Mouse (Mus musculus): ENCODE results near the gene Ppp1r14c. TPM values are rescaled to one million over a fixed set of nuclear protein-coding genes. Genes with fewer than 3 reads are reported as not detected.

Ppp1r14c gene
- total and polyA plus RNA-seq, 3 experiments = 90.7 to 164 (median 156) TPM

DNA sequence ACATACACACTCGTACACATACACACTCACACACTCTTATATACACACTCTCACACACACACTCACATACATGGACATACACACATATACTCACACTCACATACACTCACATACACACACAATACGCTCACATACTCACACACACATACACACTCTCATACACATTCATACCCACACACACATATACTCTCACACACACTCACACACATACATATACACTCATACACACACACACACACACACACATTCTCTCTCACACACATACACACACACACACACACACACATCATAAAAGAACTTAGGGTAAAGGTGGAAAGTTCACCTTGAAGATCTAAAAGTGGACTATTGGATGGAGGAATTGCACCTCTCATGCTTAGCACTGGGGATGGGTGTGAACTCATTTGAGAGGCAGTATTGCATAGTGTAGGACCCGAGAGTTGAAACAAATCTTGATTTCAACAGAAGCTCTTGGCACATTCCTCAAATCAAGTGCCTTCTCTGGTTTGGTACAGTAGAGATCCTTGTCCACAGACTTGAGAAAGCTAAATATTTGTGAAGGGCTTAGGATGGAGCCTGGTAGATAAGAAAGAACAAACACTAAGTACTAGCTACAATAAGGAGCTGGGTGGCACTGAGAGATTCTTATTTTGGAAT lies 87.1 kb downstream of the Ppp1r14c start:
- H3K79me2 ChIP-seq (replicated peaks; ENCODE audit: control insufficient read depth, insufficient read depth, low read length) = no peaks in the 10 kb centered on the region; the same call in 1 of the 2 replicates
- DNase-seq = no peak
- H3K9ac ChIP-seq (ENCODE audit: low read depth, low read length) = no peak overlapping the region
- H3K27me3 ChIP-seq (ENCODE audit: control insufficient read depth, insufficient read depth, low read length) = no peaks in the 10 kb centered on the region
- no peaks in the 10 kb centered on the region for H3K4me1 ChIP-seq (ENCODE audit: control insufficient read depth, insufficient read depth, low read length)
- 69% methylated on average over 3 of the region's 3 CpGs for WGBS
- TF ChIP-seq POLR2A (IDR thresholded peaks at IDR 0.05; ENCODE audit: insufficient read depth, low read depth, low read length) = no peak
- TF ChIP-seq EP300 (IDR thresholded peaks at IDR 0.05; ENCODE audit: insufficient read depth, low read depth, low read length) = no peak
- no peak for TF ChIP-seq CTCF (IDR thresholded peaks at IDR 0.05)
- peaks cover 4% of the 10 kb centered on the region; the same call in 1 of the 2 replicates for H3K36me3 ChIP-seq (ENCODE audit: control insufficient read depth, insufficient read depth, low read length)
- no peak overlapping the region for H3K27ac ChIP-seq
- intact Hi-C loops (cut with DNase I) = no loop called here
- H3K4me3 ChIP-seq = no peak overlapping the region

GRCm38 (mm10) chr10:3458686-3459085 lies 92.8 kb downstream of the Ppp1r14c start:
- intact Hi-C loops (cut with DNase I) = no loop called here
- Histone ChIP-seq H3K27me3 (ENCODE audit: control insufficient read depth, insufficient read depth, low read length) (no peaks in the 10 kb centered on the region), H3K36me3 (ENCODE audit: control insufficient read depth, insufficient read depth, low read length) (no peaks in the 10 kb centered on the region; the same call in 1 of the 2 replicates), H3K79me2 (replicated peaks; ENCODE audit: control insufficient read depth, insufficient read depth, low read length) (no peaks in the 10 kb centered on the region), H3K27ac (no peak overlapping the region), H3K4me3 (no peak overlapping the region), H3K9ac (ENCODE audit: low read depth, low read length) (no peak overlapping the region), H3K4me1 (ENCODE audit: control insufficient read depth, insufficient read depth, low read length) (no peaks in the 10 kb centered on the region; the same call in 1 of the 2 replicates)
- DNase-seq = no peak
- TF ChIP-seq POLR2A (IDR thresholded peaks at IDR 0.05; ENCODE audit: insufficient read depth, low read depth, low read length) = no peak
- 79% methylated on average over 1 of the region's 1 CpGs for WGBS

DNA sequence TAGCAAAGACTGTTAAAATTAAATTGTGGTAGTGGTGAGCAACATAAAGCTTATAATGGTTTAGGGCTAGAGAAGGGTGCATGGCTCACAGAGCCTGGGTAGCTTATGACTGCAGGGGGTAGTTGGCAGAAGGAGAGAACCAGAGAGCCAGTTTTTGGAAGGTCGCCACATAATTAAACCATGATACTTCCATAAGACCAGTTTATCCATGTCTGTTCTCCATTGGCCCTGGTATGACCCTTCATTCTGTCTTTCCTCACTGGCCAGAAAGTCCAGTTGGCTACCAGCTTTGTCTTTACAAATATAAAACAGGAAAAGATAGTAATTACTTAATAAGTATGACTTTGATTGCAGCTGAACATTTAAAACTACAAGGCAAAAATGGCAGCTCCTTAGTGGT lies 95.0 kb downstream of the Ppp1r14c start:
- no peak for TF ChIP-seq POLR2A (IDR thresholded peaks at IDR 0.05; ENCODE audit: insufficient read depth, low read depth, low read length)
- no peak for TF ChIP-seq CTCF (IDR thresholded peaks at IDR 0.05)
- no peak for TF ChIP-seq EP300 (IDR thresholded peaks at IDR 0.05; ENCODE audit: insufficient read depth, low read depth, low read length)
- DNase-seq = no peak
- no peak overlapping the region for H3K9ac ChIP-seq (ENCODE audit: low read depth, low read length)
- no peak overlapping the region for H3K27ac ChIP-seq
- intact Hi-C loops (cut with DNase I) = no loop called here
- no peaks in the 10 kb centered on the region; the same call in 1 of the 2 replicates for H3K4me1 ChIP-seq (ENCODE audit: control insufficient read depth, insufficient read depth, low read length)
- no peaks in the 10 kb centered on the region for H3K79me2 ChIP-seq (replicated peaks; ENCODE audit: control insufficient read depth, insufficient read depth, low read length)
- WGBS = 60% methylated on average over 1 of the region's 1 CpGs
- H3K36me3 ChIP-seq (ENCODE audit: control insufficient read depth, insufficient read depth, low read length) = no peaks in the 10 kb centered on the region; the same call in 1 of the 2 replicates
- no peaks in the 10 kb centered on the region for H3K27me3 ChIP-seq (ENCODE audit: control insufficient read depth, insufficient read depth, low read length)
- H3K4me3 ChIP-seq = no peak overlapping the region

- whole genome bisulfite sequencing = 85% methylated on average over 4 of the region's 4 CpGs
- H3K4me1 ChIP-seq (ENCODE audit: control insufficient read depth, insufficient read depth, low read length) = no peaks in the 10 kb centered on the region; the same call in 1 of the 2 replicates
- TF ChIP-seq CTCF (IDR thresholded peaks at IDR 0.05) = no peak
- TF ChIP-seq POLR2A (IDR thresholded peaks at IDR 0.05; ENCODE audit: insufficient read depth, low read depth, low read length) = no peak
- no peak for TF ChIP-seq EP300 (IDR thresholded peaks at IDR 0.05; ENCODE audit: insufficient read depth, low read depth, low read length)
- intact Hi-C loops (cut with DNase I) = no loop called here
- H3K79me2 ChIP-seq (replicated peaks; ENCODE audit: control insufficient read depth, insufficient read depth, low read length) = no peaks in the 10 kb centered on the region
- H3K27ac ChIP-seq = no peak overlapping the region
- DNase-seq = no peak
- H3K9ac ChIP-seq (ENCODE audit: low read depth, low read length) = no peak overlapping the region
- peaks cover 2% of the 10 kb centered on the region; the same call in 1 of the 2 replicates for H3K36me3 ChIP-seq (ENCODE audit: control insufficient read depth, insufficient read depth, low read length)
- no peak overlapping the region for H3K4me3 ChIP-seq
- H3K27me3 ChIP-seq (ENCODE audit: control insufficient read depth, insufficient read depth, low read length) = no peaks in the 10 kb centered on the region
Observed at GRCm38 (mm10) chr10:3466135-3466626, 100.3 kb downstream of the Ppp1r14c start.

- WGBS = 78% methylated on average over 4 of the region's 4 CpGs
- Histone ChIP-seq H3K4me1 (ENCODE audit: control insufficient read depth, insufficient read depth, low read length) (no peaks in the 10 kb centered on the region), H3K27ac (no peak overlapping the region), H3K27me3 (ENCODE audit: control insufficient read depth, insufficient read depth, low read length) (no peaks in the 10 kb centered on the region), H3K9ac (ENCODE audit: low read depth, low read length) (no peak overlapping the region), H3K4me3 (no peak overlapping the region), H3K79me2 (replicated peaks; ENCODE audit: control insufficient read depth, insufficient read depth, low read length) (no peaks in the 10 kb centered on the region), H3K36me3 (ENCODE audit: control insufficient read depth, insufficient read depth, low read length) (peaks cover 2% of the 10 kb centered on the region; the same call in 1 of the 2 replicates)
- intact Hi-C loops (cut with DNase I) = no loop called here
- DNase-seq = no peak
- TF ChIP-seq EP300 (IDR thresholded peaks at IDR 0.05; ENCODE audit: insufficient read depth, low read depth, low read length) (no peak), POLR2A (IDR thresholded peaks at IDR 0.05; ENCODE audit: insufficient read depth, low read depth, low read length) (no peak)
Observed at GRCm38 (mm10) chr10:3468590-3468989, 102.7 kb downstream of the Ppp1r14c start.

- Histone ChIP-seq H3K27ac (no peak overlapping the region), H3K79me2 (replicated peaks; ENCODE audit: control insufficient read depth, insufficient read depth, low read length) (no peaks in the 10 kb centered on the region), H3K9ac (ENCODE audit: low read depth, low read length) (no peak overlapping the region), H3K27me3 (ENCODE audit: control insufficient read depth, insufficient read depth, low read length) (no peaks in the 10 kb centered on the region), H3K4me1 (ENCODE audit: control insufficient read depth, insufficient read depth, low read length) (no peaks in the 10 kb centered on the region), H3K4me3 (no peak overlapping the region), H3K36me3 (ENCODE audit: control insufficient read depth, insufficient read depth, low read length) (no peaks in the 10 kb centered on the region)
- DNase-seq = no peak
- 33% methylated on average over 1 of the region's 1 CpGs for WGBS
- intact Hi-C loops (cut with DNase I) = no loop called here
- TF ChIP-seq CTCF (IDR thresholded peaks at IDR 0.05) = no peak
Observed at GRCm38 (mm10) chr10:3476611-3477010, 110.8 kb downstream of the Ppp1r14c start.
